Mouse (Mus musculus): Measurements from ENCODE around the gene Hoxd4.

Gene Hoxd4

GRCm38 (mm10) chr2:74711721-74712621 lies at the start of gene Hoxd4, which contains the start of gene Hoxd3:
Hoxd4 (plus strand) TSS chr2:74711929.
Hoxd3 (plus strand) TSS chr2:74711927.
- DNase-seq (ENCODE audit: low read depth, low spot score), result no peak

- DNase-seq (ENCODE audit: low read depth, low spot score), result no peak
Measured at GRCm38 (mm10) chr2:74663291-74663925, 48.3 kb upstream of the Hoxd4 start.

- DNase-seq (ENCODE audit: low read depth, low spot score), result no peak
Measured at GRCm38 (mm10) chr2:74666411-74666810, 45.3 kb upstream of the Hoxd4 start.

- DNase-seq (ENCODE audit: low read depth, low spot score), result no peak
Measured at GRCm38 (mm10) chr2:74667191-74667841, 44.4 kb upstream of the Hoxd4 start.

GRCm38 (mm10) chr2:74667842-74668357 lies 43.8 kb upstream of the Hoxd4 start, which contains the start of gene Hoxd13:
Hoxd13 (plus strand) TSS chr2:74668310.
- no peak for DNase-seq (ENCODE audit: low read depth, low spot score)

GRCm38 (mm10) chr2:74668370-74669229 lies 43.1 kb upstream of the Hoxd4 start:
- no peak for DNase-seq (ENCODE audit: low read depth, low spot score)

GRCm38 (mm10) chr2:74669230-74669578 lies 42.5 kb upstream of the Hoxd4 start:
- DNase-seq (ENCODE audit: low read depth, low spot score), result no peak

GRCm38 (mm10) chr2:74669650-74670235 lies 42.0 kb upstream of the Hoxd4 start:
- no peak for DNase-seq (ENCODE audit: low read depth, low spot score)

GRCm38 (mm10) chr2:74670632-74671188 lies 41.0 kb upstream of the Hoxd4 start:
- no peak for DNase-seq (ENCODE audit: low read depth, low spot score)

GRCm38 (mm10) chr2:74671847-74672246 lies 39.9 kb upstream of the Hoxd4 start:
- DNase-seq (ENCODE audit: low read depth, low spot score), result no peak

- DNase-seq (ENCODE audit: low read depth, low spot score), result no peak
Measured at GRCm38 (mm10) chr2:74672481-74673362, 39.0 kb upstream of the Hoxd4 start.

GRCm38 (mm10) chr2:74673835-74674425 lies 37.8 kb upstream of the Hoxd4 start:
- DNase-seq (ENCODE audit: low read depth, low spot score), result no peak

GRCm38 (mm10) chr2:74674881-74675665 lies 36.7 kb upstream of the Hoxd4 start, which contains the start of gene Hoxd12:
Hoxd12 (plus strand) TSS chr2:74675013.
- DNase-seq (ENCODE audit: low read depth, low spot score), result no peak

GRCm38 (mm10) chr2:74675666-74676282 lies 36.0 kb upstream of the Hoxd4 start:
- no peak for DNase-seq (ENCODE audit: low read depth, low spot score)

- DNase-seq (ENCODE audit: low read depth, low spot score), result no peak
Measured at GRCm38 (mm10) chr2:74676376-74677052, 35.2 kb upstream of the Hoxd4 start.

- no peak for DNase-seq (ENCODE audit: low read depth, low spot score)
Measured at GRCm38 (mm10) chr2:74677106-74677505, 34.6 kb upstream of the Hoxd4 start.

Data from brain, embryonic 18.5 days (tissue).